Mouse (Mus musculus) adrenal gland, adult 2 months (tissue): ENCODE data around the gene Otol1. TPM values are rescaled to one million over a fixed set of nuclear protein-coding genes. Genes with fewer than 3 reads are reported as not detected.

Source experiments
- DNase-seq: peaks from one replicate; pipeline ENCODE4 v3.0.0; 2021
- long read RNA-seq: library from polyadenylated mRNA; stranded (forward); transcript quantifications from one replicate; pipeline ENCODE4 v2.0.0, GENCODE M21; 2021
- polyA plus RNA-seq: library from polyadenylated mRNA; depleted of rRNA; stranded (reverse); fragments of >200 nt; gene quantifications from 2 replicates; pipeline ENCODE4 v1.2.3, GENCODE M21; 2012; rRNA removed
- total RNA-seq, 2 experiments: library from RNA; stranded (reverse); gene quantifications; 2 replicates each; pipeline ENCODE4 v1.2.3; 2021

Gene Otol1
- total RNA-seq: not detected
- polyA plus RNA-seq: not detected in 2 replicates
- long read RNA-seq: 0 reads

GRCm38 (mm10) chr3:70007313-70007712 is at the start of gene Otol1:
Gene Otol1 (plus strand): TSS chr3:70007613.
- DNase-seq: no peak

GRCm38 (mm10) chr3:69962187-69962586 is 45.2 kb upstream of the Otol1 start:
- peak; percentile 44 for DNase-seq

DNA sequence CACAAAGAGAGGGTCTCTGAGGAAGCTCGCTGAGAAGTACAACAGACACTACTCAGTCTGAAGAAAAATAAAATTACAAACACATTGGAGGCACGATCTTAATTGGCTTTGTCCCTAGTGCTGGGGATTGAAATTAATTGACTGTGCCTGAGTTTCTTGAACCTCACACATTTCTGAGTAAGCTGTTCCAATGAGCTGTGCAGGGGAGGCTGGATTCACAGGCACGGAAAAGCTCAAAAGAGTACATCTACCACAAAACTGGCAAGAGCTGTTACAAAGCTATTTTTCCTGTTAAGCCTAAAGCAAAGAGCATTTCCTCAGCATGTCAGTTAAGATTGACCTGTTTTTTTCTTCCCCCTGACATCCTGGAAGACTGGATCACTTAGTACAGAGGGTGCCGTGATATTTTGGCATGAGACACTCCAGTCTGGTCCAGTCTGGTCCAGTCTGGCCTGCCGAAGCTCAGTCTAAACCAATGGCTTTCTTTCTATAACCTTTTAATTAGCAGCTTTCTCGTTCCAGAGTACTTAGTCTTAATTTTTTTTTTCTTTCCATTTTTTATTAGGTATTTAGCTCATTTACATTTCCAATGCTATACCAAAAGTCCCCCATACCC is 35.8 kb upstream of the Otol1 start:
- DNase-seq: no peak

DNA sequence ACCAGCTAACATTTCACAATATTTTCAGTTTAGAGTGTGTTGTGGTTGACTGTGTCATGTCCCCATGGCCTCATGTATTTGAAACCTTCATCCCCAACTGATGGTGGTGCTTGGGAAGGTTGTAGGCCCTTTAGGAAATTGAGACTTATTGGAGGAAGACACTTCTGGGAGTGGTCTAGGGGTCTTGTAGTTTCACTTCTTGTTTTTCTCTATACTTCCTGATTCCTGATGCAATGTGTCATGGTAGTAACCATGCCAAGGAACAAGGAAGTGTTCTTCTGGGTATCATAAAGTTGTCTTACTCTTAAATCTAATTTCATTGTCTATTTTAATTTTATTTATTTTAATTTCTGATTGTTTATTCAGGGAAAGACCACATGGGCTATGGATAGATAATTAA is 29.3 kb upstream of the Otol1 start:
- DNase-seq: no peak

GRCm38 (mm10) chr3:69993806-69994205 is 13.6 kb upstream of the Otol1 start:
- DNase-seq: no peak

- no peak for DNase-seq
Measured at GRCm38 (mm10) chr3:70001540-70001939, 5.9 kb upstream of the Otol1 start.

GRCm38 (mm10) chr3:70003126-70003764 is 4.2 kb upstream of the Otol1 start:
- DNase-seq: no peak

DNA sequence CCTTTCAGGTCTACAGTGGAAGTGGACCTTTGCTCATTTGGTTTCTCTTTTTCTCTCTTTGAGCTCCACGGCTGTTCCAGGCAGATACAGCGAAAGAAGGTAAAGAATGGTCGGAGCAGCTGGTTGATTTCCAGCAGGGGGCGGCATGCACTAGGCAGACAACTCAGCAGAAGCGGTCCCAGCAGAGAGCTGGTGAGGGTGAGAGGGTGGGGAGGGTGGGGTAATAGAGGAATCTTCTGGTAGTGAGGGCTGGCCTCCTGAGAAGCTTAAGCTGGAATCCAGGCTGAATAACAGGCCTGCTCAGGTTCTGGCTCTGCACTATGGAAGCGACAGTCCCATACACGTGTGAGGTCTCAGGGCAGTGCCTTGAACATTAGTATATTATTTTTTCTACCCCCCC is 3.5 kb upstream of the Otol1 start:
- no peak for DNase-seq

GRCm38 (mm10) chr3:70004379-70004778 is 3.0 kb upstream of the Otol1 start:
- no peak for DNase-seq

DNA sequence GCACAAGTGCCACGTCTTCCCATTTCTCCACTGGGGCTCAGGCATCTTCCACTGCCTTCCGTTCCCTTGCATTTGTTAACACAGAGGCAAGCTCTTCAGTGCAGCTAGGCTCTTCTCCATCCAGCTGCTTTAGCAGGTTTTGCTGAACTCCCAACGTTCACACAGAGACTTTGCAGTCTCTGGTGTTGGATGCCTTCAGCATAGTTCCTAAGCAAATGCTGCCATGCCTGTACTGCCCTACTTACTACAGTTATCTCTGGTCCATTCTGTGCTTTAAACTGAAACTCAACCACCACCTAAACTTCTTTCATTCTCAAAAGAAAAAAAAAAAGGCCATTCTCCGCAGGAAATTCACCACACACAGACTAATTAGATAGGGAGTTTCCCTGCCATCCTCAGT is 5.2 kb downstream of the Otol1 start:
- no peak for DNase-seq

GRCm38 (mm10) chr3:70026605-70027004 is 19.2 kb downstream of the Otol1 start:
- DNase-seq: no peak

GRCm38 (mm10) chr3:70029260-70029659 is 21.8 kb downstream of the Otol1 start:
- no peak for DNase-seq

DNA sequence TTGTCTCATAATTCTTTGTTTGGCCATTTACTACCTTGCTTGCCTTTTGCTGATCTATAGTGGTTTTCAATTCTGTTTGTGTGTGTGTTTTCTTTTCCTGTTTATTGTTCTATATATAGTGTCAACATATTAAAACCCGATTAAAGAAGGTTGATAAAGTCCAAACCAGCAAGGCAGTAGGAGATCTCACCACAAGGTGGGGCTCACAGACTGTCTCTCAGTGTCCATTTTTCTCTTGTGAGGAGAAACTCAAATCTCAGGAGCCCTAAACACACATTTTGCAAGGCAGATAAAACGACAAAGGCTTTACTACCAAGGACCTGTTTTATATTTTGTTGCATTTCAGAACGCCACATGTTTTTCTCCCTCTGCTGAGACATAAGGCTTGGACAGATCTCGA is 28.2 kb downstream of the Otol1 start:
- DNase-seq: no peak

Other genes starting within 250 kb of the Otol1 start
- not detected for gene Sptssb, start 147.7 kb upstream of the Otol1 start, total RNA-seq
- gene Sptssb, start 147.7 kb upstream of the Otol1 start, polyA plus RNA-seq: 0.50 TPM in 1 of 2 replicates, not detected in the other